Mouse (Mus musculus): ENCODE results near the gene Ino80. TPM values are rescaled to one million over a fixed set of nuclear protein-coding genes. Genes with fewer than 3 reads are reported as not detected.

Gene Ino80
- total RNA-seq, 2 experiments from 2014 or later: 11.5 to 14.8 TPM

GRCm38 (mm10) chr2:119411674-119412073, 65.8 kb downstream of the Ino80 start:
- Histone ChIP-seq H3K27ac (peak overlapping the region; percentile 63), H3K4me3 (no peak overlapping the region)
- intact Hi-C loops (cut with DNase I): loop anchor here (2.0 kb wide), 1 partner anchor 73 kb away; no protein-coding TSS in a partner anchor
- no peak for TF ChIP-seq CTCF (IDR thresholded peaks at IDR 0.05)
- DNase-seq: no peak

DNA sequence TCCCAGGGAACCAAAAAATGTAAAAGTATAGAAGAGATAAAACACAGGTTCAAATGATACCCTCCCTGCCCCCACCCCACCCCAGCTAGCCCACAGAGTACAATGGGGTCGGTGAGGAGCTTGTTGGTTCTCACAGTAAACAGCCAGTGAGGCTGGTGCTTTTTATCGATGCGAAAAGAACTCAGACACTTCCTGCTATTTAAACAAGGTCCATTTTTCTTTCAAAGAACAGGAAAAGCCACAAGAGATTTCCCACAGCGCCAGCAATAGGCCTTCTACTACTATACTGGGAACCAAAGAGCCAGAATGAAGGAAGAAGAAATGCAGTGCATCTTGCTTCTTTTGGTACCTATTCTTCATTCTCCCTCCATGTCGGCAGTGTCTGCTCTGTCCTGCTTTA, 66.5 kb downstream of the Ino80 start:
- DNase-seq: no peak
- peak overlapping the region; percentile 63 for H3K27ac ChIP-seq
- no peak overlapping the region for H3K4me3 ChIP-seq
- intact Hi-C loops (cut with DNase I): no loop called here
- no peak for TF ChIP-seq CTCF (IDR thresholded peaks at IDR 0.05)

DNA sequence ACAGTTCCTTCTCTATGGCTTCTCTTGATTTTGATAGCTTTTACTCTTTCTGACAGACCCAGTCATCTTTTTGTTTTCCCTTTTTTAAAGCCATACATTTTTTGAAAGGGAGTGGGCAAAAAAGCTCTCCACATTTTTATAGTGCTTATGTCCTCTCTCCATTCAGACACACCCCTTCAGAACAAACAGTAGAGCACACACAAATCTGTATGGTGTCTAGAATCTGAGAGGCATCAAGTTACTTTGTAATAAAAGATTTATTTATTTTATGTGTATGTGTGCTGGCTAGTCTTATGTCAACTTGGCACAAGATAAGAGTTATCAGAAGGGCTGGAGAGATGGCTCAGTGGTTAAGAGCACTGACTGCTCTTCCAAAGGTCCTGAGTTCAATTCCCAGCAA, 68.8 kb downstream of the Ino80 start:
- TF ChIP-seq CTCF (IDR thresholded peaks at IDR 0.05): no peak
- intact Hi-C loops (cut with DNase I): no loop called here
- no peak for DNase-seq
- Histone ChIP-seq H3K4me3 (no peak overlapping the region), H3K27ac (peak overlapping the region; percentile 73)

DNA sequence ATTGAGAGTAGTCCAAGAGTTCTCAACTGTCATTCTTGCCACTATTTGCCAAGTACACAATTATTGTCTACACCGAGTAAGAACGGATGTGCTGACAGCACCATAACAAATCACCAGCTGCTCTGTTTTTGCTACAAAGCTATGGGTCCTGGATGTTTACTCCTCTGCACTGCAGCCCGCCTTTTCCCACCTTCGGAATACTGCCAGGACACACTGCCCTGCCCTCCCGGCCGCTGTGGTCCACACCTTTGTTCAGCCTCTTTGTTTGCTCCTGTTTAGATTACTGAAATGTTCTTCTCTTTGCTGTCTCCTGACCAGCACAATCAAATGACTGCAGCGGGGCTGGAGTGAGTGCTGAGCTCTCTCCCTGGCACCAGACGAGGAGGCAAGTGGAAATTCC, 69.2 kb downstream of the Ino80 start:
- peak; percentile 20 for DNase-seq
- no peak for TF ChIP-seq CTCF (IDR thresholded peaks at IDR 0.05)
- intact Hi-C loops (cut with DNase I): no loop called here
- Histone ChIP-seq H3K27ac (peak overlapping the region; percentile 73), H3K4me3 (no peak overlapping the region)

- no peak for DNase-seq
- TF ChIP-seq CTCF (IDR thresholded peaks at IDR 0.05): no peak
- peak overlapping the region; percentile 86 for H3K27ac ChIP-seq
- H3K4me3 ChIP-seq: no peak overlapping the region
- intact Hi-C loops (cut with DNase I): loop anchor here (2.0 kb wide), 1 partner anchor 61 kb away; no protein-coding TSS in a partner anchor
Measured at GRCm38 (mm10) chr2:119399313-119399712, 78.2 kb downstream of the Ino80 start.

- no peak for TF ChIP-seq CTCF (IDR thresholded peaks at IDR 0.05)
- intact Hi-C loops (cut with DNase I): loop anchor here (2.0 kb wide), 1 partner anchor 60 kb away; no protein-coding TSS in a partner anchor
- Histone ChIP-seq H3K27ac (peak overlapping the region; percentile 86), H3K4me3 (no peak overlapping the region)
- DNase-seq: peak; percentile 69
Measured at GRCm38 (mm10) chr2:119398665-119399064, 78.8 kb downstream of the Ino80 start.

DNA sequence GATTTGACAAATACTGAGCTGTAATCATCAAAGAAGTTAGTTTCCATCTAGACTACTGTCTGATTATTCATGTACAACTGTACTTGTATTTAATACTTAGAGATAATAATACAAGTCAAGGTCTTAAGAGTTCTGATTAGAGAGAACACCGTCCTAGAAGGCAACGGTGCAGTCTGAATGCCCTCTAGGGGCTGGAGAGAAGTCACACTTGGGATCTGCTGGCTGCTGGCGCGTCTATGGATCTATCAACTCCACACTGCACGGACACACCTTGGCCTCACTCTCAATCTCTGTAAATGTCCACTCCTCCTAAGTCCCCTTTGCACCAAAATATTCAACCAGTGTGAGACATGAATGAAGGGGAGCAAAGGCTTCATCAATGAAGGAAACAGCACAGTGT, 79.2 kb downstream of the Ino80 start:
- Histone ChIP-seq H3K27ac (peak overlapping the region; percentile 86), H3K4me3 (no peak overlapping the region)
- peak; percentile 38 for DNase-seq
- intact Hi-C loops (cut with DNase I): loop anchor here (2.0 kb wide), 1 partner anchor 59 kb away; no protein-coding TSS in a partner anchor
- peak; percentile 51 for TF ChIP-seq CTCF (IDR thresholded peaks at IDR 0.05)

DNA sequence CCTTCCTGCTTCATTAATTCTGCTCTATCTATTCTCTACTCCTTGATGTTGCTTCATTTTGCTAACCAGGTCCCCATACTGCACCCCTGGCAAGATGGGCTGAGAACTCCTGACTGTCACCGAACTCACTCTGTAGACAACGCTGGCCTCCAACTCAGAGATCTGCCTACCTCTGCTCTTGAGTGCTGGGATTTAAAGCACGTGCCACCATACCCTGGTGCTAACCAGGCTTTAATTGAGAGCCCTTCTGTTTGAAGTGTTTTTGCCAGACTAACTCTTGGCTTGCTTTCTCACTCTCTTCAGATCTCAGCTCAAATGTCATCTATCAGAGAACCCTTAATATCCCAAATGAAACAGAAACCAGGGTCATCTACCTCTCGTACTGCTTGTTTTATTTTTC, 87.5 kb downstream of the Ino80 start:
- Histone ChIP-seq H3K27ac (peak overlapping the region; percentile 81), H3K4me3 (no peak overlapping the region)
- TF ChIP-seq CTCF (IDR thresholded peaks at IDR 0.05): no peak
- no peak for DNase-seq
- intact Hi-C loops (cut with DNase I): no loop called here

DNA sequence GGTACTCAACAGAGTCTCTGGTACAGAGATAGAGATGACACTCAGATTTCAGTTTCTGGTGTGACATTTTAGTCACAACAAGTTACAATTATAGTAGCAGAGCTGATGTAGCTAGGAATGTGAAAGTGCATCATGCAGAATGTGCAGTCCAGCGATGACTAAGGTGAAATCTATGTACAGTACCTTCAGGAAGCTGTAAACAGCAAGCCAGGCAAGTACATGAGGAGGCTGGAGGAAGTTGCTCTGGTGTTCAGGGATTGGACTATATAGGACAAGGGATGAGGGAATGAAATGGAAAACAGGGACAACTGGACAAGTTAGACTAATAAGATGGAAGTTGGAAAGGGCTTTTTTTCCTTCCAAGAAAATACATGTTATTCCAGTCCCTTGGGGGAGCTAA, 89.2 kb downstream of the Ino80 start:
- DNase-seq: no peak
- H3K27ac ChIP-seq: peak overlapping the region; percentile 81
- TF ChIP-seq CTCF (IDR thresholded peaks at IDR 0.05): no peak
- intact Hi-C loops (cut with DNase I): no loop called here
- H3K4me3 ChIP-seq: no peak overlapping the region

- no peak for TF ChIP-seq CTCF (IDR thresholded peaks at IDR 0.05)
- intact Hi-C loops (cut with DNase I): no loop called here
- Histone ChIP-seq H3K27ac (no peak overlapping the region), H3K4me3 (no peak overlapping the region)
- no peak for DNase-seq
Measured at GRCm38 (mm10) chr2:119379455-119379854, 98.0 kb downstream of the Ino80 start.

- no peak for TF ChIP-seq CTCF (IDR thresholded peaks at IDR 0.05)
- no peak for DNase-seq
- Histone ChIP-seq H3K27ac (peak overlapping the region; percentile 46; the same call in 1 of the 2 replicates), H3K4me3 (no peak overlapping the region)
- intact Hi-C loops (cut with DNase I): no loop called here
Measured at GRCm38 (mm10) chr2:119377826-119378225, 99.7 kb downstream of the Ino80 start.

DNA sequence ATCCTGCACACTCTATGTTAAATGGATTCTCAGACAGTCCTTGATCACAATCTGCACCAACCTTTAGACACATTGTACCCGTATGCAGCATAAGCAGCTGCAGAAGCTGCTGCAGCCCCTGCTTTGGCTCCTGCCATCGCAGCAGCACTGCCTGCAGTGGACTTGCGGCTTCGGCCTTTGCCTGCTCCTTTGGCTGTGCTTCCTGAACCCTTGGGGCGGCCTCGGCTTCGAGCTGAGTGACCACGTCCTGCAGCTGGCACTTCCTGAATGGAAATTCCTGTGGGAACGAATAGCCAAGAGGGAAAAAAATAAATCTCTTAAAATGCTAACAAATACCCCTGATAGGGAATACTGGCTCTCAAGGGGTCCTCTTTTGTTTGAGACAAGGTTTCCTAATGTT, 100.2 kb downstream of the Ino80 start:
- Histone ChIP-seq H3K27ac (peak overlapping the region; percentile 3; the same call in 1 of the 2 replicates), H3K4me3 (no peak overlapping the region)
- no peak for TF ChIP-seq CTCF (IDR thresholded peaks at IDR 0.05)
- DNase-seq: no peak
- intact Hi-C loops (cut with DNase I): no loop called here

- no peak overlapping the region for H3K27ac ChIP-seq
- no peak for DNase-seq
- no peak for TF ChIP-seq CTCF (IDR thresholded peaks at IDR 0.05)
- no peak overlapping the region for H3K4me3 ChIP-seq
- intact Hi-C loops (cut with DNase I): no loop called here
Measured at GRCm38 (mm10) chr2:119370116-119370515, 107.4 kb downstream of the Ino80 start.

GRCm38 (mm10) chr2:119367346-119367745, 110.1 kb downstream of the Ino80 start:
- H3K4me3 ChIP-seq: no peak overlapping the region
- TF ChIP-seq CTCF (IDR thresholded peaks at IDR 0.05): no peak
- no peak for DNase-seq
- intact Hi-C loops (cut with DNase I): no loop called here
- no peak overlapping the region for H3K27ac ChIP-seq

Data from gastrocnemius, adult 2 months (tissue).